Mouse (Mus musculus): ENCODE results near the gene Repin1. TPM values are rescaled to one million over a fixed set of nuclear protein-coding genes. Genes with fewer than 3 reads are reported as not detected.
"Not testable (repeated sequence)": the region's sequence is repeated elsewhere in the genome, so short reads cannot be mapped to it uniquely, and the experiment has no call there.

Gene Repin1
- total RNA-seq, 2 experiments from 2014 or later, result 24.0 to 27.5 TPM

DNA sequence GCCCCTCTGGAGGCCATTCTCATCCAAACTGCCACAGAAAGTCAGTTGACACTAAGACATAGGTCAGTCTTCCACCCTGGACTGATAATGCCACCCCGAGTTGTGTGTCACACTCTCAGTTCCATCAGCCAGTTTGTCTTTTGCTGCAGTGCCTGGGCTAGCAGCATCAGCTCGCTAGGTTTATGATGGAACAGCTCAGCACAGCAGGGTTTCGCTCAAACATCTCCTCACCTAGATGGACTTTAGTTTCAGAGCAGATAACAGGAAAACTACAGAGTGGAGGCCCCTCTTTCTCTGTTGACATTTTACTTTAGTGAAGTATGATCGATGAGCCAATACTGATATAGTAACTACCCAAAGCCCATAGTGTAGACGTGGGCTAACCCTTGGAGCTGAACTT lies 21.1 kb downstream of the Repin1 start:
- DNase-seq, result no peak
- intact Hi-C loops (cut with DNase I), result no loop called here

DNA sequence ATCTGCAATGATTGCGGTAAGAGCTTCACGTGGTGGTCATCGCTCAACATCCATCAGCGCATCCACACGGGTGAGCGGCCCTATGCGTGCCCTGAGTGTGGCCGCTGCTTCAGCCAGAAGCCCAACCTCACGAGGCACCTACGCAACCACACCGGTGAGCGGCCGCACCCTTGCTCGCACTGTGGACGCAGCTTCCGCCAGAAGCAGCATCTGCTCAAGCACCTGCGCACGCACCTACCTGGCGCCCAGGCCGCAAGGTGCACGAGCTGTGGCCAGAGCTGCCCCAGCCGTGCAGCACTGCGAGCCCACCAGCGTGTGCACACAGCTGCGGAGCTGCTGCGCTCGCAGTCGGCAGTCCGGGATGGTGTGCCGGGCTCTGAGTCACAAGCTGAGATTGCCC lies 26.3 kb downstream of the Repin1 start:
- intact Hi-C loops (cut with DNase I), result no loop called here
- DNase-seq, result no peak

- intact Hi-C loops (cut with DNase I), result not testable (repeated sequence)
Measured at GRCm38 (mm10) chr6:48622186-48622843, 28.6 kb downstream of the Repin1 start.

DNA sequence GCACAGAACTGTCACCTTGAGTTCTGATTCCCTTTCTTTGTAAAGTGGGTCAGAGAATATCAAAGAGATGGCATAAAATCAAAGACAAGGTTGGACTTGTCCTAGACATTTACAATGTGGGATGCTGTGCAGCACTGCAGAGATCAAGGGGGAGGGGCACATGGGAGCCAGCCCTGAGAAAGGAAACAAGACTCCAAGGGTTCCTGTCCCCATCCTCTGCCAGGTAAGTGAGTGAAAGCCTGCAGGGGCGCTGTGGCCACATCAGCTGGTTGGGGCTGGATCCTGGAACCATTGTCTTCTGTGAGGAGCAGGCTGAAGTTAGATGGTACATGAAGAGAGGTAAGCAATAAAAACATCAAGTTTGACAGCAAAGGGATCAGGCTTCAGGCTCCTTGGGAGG lies 29.8 kb downstream of the Repin1 start:
- DNase-seq, result no peak
- intact Hi-C loops (cut with DNase I), result no loop called here

More at GRCm38 (mm10) chr6:48622186-48622843, 28.6 kb downstream of the Repin1 start:
- DNase-seq, result not testable (repeated sequence)

- DNase-seq, result no peak
- intact Hi-C loops (cut with DNase I), result no loop called here
Measured at GRCm38 (mm10) chr6:48626464-48626863, 32.8 kb downstream of the Repin1 start, which contains the start of gene AI854703. Gene AI854703 (plus strand): TSS chr6:48626764.

DNA sequence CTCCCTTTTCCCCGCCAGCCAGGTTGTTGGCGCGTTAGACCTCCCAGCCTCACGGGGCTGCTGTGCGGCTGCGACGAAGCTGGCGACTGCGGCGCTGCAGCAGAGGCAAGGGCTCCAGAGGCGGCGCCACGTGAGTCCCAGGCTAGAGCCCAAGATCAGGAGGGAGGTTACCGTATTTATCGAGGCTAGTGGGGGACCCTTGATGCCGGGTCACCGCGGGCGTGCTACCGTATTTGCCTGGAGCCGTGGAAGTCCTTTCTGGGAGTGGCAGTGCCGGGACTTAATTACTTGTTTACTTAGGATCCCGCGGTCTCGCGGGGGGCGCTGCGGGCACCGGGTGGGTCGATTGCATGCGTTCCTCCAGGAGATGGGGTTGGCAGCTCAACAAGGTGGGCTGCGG lies 33.3 kb downstream of the Repin1 start:
- intact Hi-C loops (cut with DNase I), result no loop called here
- peak; percentile 50 to 57 for DNase-seq

DNA sequence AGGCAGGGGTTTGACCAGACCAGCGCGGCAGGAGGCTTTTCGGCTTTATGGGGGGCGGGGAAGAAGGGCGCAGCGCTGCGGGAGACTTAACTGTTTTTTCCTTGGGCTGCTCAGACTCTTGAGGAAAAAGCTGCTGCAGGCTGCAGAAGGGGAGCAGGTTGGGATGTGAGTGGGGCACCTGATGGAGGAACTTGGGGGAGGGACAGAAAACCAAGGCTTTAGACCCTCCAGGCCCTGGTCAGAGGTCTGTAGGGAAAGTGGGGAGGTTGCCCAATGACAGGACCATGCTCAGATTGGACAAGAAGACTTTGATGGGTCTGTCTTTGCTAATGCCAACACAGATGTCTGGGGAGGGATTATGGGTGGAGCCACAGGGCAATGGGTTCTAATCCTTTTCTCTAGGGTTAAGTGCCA lies 33.8 kb downstream of the Repin1 start:
- intact Hi-C loops (cut with DNase I), result no loop called here
- no peak for DNase-seq

DNA sequence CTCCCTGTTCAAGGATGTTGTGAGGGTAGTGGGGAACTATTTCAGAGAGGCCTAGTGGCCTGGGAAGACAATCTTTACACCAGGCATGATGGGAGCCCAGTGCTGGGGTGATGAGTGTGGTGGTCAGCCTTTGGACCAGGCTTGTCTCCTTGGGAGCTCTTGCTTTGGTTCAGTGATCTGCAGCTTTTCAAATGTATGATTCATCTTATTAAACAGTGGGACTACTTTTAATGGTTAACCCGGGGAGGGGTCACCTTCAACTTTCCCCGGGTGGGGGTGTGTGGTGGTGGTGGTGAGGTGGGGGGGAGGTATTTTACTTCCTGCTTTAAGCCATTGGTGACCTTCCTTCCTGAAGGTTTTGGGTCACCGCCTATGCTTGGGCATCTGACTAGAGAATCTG lies 34.7 kb downstream of the Repin1 start:
- intact Hi-C loops (cut with DNase I), result no loop called here
- no peak for DNase-seq

- intact Hi-C loops (cut with DNase I), result no loop called here
Measured at GRCm38 (mm10) chr6:48628808-48629660, 35.4 kb downstream of the Repin1 start.

GRCm38 (mm10) chr6:48629661-48630034 lies 36.0 kb downstream of the Repin1 start:
- DNase-seq, result no peak
- intact Hi-C loops (cut with DNase I), result no loop called here

More at GRCm38 (mm10) chr6:48628808-48629660, 35.4 kb downstream of the Repin1 start:
- DNase-seq, result peak; percentile 25 to 26

DNA sequence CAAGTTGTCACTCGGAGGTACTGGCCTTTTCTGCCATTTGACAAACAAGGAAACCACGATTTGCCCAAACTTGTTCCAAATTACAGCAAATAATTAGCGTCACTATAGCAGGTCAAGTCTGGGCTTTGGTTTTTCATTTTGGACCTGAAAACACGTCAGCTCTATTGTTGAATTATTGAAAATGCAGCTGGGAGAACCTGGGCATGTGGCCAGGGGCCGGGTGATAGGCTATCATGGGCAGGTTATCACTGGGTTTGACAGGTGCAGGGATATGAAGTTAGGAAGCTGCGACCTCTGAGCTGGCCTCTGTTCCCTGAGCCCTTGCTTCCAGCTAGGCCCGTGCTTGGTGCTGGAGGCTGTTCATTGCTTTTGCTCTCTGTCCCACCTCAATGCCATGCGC lies 37.1 kb downstream of the Repin1 start:
- intact Hi-C loops (cut with DNase I), result no loop called here
- no peak for DNase-seq

- DNase-seq, result no peak
- intact Hi-C loops (cut with DNase I), result no loop called here
Measured at GRCm38 (mm10) chr6:48635105-48635504, 41.4 kb downstream of the Repin1 start.

GRCm38 (mm10) chr6:48636515-48636914 lies 42.8 kb downstream of the Repin1 start:
- DNase-seq, result peak; percentile 44 to 71
- intact Hi-C loops (cut with DNase I), result no loop called here

GRCm38 (mm10) chr6:48637811-48638500 lies 44.3 kb downstream of the Repin1 start:
- intact Hi-C loops (cut with DNase I), result no loop called here
- DNase-seq, result no peak

- intact Hi-C loops (cut with DNase I), result no loop called here
- DNase-seq, result no peak
Measured at GRCm38 (mm10) chr6:48638553-48638952, 44.9 kb downstream of the Repin1 start.

- intact Hi-C loops (cut with DNase I), result loop anchor here (10.0 kb wide), 1 partner anchor 313 kb away; no protein-coding TSS in a partner anchor
- DNase-seq, result no peak
Measured at GRCm38 (mm10) chr6:48641391-48641790, 47.7 kb downstream of the Repin1 start.

DNA sequence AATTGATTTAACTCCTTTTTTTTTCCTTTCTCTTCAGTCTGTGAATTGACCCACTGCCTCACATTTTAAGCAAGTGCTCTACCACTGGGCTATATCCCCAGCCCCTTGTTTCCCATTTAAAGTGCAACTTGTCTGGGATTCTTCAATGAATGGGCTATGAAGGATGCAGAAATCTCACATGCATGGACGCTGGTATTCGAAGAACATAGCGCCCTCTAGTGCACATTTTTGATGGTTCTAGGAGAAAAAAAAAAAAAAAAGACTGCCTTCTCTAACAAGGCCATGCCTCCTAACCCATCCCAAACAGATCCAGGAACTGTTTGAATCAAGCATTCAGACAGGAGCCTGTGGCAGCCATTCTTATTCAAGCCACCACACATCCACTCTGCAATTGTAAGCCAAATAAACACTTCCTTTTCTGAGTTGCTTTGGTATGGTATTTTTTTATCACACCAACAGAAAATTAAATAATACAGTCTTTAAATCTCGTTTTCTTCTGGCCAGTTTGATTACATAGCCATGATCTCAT lies 49.1 kb downstream of the Repin1 start:
- intact Hi-C loops (cut with DNase I), result loop anchor here (2.0 to 10.0 kb wide), 2 partner anchors 96 to 312 kb away; no protein-coding TSS in a partner anchor
- peak in 1 of 2 experiments; percentile 61 for DNase-seq

DNA sequence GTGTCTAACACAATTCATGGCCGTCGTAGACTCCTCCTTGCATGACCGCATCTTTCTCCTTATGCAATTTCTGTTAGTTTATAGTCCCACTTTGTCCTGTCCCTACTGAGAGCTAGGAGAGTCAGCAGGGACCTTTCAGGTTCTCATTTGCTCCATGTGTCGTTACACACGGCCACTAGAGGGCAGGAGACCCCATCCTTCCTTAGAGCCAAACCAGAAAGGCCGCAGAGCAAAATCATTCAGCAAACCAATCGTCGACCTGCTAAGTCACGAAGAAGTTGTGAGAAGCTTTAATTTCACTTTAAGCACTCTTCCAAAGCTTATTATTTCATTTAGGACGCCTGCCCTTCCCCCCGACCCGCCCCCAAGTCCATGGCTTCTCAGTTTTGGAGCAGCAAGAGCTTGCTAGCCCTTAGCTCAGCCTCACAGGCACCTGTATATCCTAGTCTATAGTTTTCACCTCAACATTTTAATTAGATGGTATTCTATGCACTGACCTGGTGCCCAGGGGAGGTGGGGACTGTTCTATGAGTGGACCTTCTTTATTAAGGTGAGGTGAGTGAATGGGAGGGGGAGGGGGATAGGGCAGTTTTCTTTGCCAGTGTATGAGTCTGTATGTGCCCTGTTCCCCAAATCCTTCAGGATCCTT lies 52.1 kb downstream of the Repin1 start:
- DNase-seq, result peak; percentile 78 to 82
- intact Hi-C loops (cut with DNase I), result loop anchor here (1.0 to 10.0 kb wide), 8 partner anchors 29 to 467 kb away; partner anchors contain the start of genes Gimap4 and Gimap5

GRCm38 (mm10) chr6:48646309-48646690 lies 52.6 kb downstream of the Repin1 start:
- intact Hi-C loops (cut with DNase I), result loop anchor here (2.0 to 10.0 kb wide), 5 partner anchors 29 to 309 kb away; partner anchors contain the start of genes Gimap4 and Gimap5
- DNase-seq, result no peak

DNA sequence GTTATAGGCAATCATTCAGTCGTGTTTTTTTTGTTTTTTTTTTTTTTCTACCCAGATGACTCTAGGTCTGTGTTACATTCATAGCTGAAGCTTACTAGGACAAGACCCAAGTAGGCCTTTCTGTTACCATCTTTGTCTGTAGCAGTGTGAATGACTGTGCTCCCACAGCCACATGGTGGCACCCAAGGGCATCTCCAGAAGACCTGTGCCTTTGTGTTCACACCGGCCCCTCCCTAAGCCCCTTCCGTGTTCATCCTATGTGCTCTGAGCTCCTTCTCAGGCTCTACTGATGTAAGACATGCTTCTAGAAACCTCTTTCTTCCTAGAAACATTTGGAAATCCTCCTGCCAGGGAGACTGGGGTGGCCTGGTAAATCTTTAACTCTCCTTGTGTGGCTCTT lies 53.3 kb downstream of the Repin1 start, which contains the start of gene Gimap8:
TSS of gene Gimap8 (plus strand) at position 240 of the 400 bp plus-strand sequence.
- DNase-seq, result peak; percentile 61 to 67
- intact Hi-C loops (cut with DNase I), result loop anchor here (2.0 to 10.0 kb wide), 5 partner anchors 28 to 308 kb away; partner anchors contain the start of genes Gimap4 and Gimap5
